Mouse (Mus musculus) splenic B cell, adult 2 months (primary cell): ENCODE measurements around the gene Tas2r136.

Experiments
- DNase-seq: peaks from one replicate; pipeline ENCODE4 v3.0.0-alpha.2; 2011; ENCODE audit warnings: low read depth, low spot score
- H3K27me3 ChIP-seq: 2 replicates; pipeline ENCODE4 v1.6.1; 2012; ENCODE audit warnings: mild to moderate bottlenecking, low read length, moderate library complexity, mixed read lengths; ENCODE audit not compliant: control insufficient read depth, poor library complexity, insufficient read depth, severe bottlenecking
- H3K36me3 ChIP-seq: 2 replicates; pipeline ENCODE4 v1.6.1; 2012; ENCODE audit warnings: mild to moderate bottlenecking, low read length, moderate library complexity, mixed read lengths; ENCODE audit not compliant: control insufficient read depth, poor library complexity, insufficient read depth, severe bottlenecking

Gene Tas2r136

DNA sequence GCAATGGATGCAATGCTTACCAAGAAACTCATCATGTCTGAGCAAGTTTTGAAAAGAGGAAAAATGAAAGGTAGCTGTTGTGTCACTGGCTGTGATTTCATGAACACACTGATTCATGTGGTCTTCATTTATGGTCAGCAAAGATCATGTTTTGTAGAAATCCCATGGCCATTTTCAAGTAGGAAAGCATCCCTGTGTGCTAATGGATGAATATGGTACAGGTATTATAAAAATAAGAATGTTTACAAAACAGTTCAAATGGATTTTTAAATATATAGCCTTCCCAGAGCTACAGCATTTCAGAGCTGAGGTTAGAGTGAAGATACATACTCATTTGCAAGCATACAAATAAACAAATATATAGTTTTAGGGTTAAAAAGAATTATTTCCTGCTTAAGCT lies at the start of gene Tas2r136:
Tas2r136 (minus strand) TSS at position 101 of the 400 bp plus-strand sequence.
- Histone ChIP-seq H3K36me3 (no peaks in the 10 kb centered on the region), H3K27me3 (no peaks in the 10 kb centered on the region)
- no peak for DNase-seq

DNA sequence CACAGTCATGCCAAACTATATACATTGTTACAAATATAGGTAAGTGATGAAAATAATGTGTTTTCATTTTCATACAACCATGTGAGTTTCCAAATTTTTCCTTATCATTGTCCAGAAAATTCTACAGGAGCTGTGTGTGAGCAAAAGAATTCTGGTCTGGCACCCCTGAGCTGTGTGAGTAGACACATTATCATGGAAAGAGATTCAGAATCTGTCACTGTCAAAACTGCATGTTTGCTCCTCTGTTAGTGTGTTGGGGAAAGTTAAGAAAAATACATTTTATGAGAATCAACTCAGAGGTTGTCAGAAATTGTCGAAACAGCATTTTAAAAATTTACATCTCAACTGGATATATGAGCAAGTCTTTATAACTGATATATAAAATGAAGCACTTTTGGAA lies 24.6 kb upstream of the Tas2r136 start, which contains the start of gene Tas2r117:
Tas2r117 (plus strand) TSS at position 301 of the 400 bp plus-strand sequence.
- no peaks in the 10 kb centered on the region for H3K36me3 ChIP-seq
- DNase-seq = no peak

DNA sequence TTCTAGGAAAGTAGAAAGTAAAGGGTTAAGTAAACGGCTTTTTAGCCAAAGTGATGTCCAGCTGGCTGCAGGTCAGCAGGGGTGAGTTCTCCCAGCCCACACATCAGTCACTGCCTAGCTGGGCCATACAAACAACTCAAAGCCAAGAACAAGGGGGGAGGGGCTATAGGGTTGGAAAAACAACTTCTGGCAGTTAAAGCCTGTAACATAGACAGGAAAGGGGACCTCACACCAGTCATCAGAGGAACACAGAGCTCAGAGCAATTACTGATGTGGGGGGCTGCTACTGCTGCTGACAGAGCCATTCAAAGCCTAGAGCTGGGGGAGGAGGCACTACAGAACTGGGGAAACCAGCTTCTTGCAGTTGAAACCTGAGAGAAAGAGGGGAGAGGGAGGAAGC lies 17.4 kb upstream of the Tas2r136 start:
- H3K36me3 ChIP-seq = no peaks in the 10 kb centered on the region
- no peak for DNase-seq
- H3K27me3 ChIP-seq = no peaks in the 10 kb centered on the region

More for the DNA sequence above, 24.6 kb upstream of the Tas2r136 start, which contains the start of gene Tas2r117:
- H3K27me3 ChIP-seq = no peaks in the 10 kb centered on the region

DNA sequence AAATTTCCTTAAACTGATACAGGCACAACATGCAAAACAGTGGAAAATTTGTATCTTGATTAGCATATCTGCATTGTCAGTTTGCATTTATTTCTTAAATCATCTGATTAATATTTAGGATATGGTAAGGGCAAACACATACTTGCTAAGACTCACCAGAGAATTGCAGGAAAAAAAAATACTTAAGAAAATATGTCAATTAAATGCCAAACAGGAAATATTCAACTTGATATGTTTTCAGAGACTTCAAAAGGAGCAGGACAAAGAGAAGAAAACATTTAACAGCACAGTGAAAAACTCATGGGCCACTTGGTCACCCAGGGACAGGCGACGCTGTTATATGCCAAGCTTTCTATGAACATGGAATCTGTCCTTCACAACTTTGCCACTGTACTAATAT lies 16.1 kb downstream of the Tas2r136 start, which contains the start of gene Tas2r102:
Tas2r102 (plus strand) TSS at position 301 of the 400 bp plus-strand sequence.
- no peak for DNase-seq
- Histone ChIP-seq H3K36me3 (no peaks in the 10 kb centered on the region), H3K27me3 (no peaks in the 10 kb centered on the region)

DNA sequence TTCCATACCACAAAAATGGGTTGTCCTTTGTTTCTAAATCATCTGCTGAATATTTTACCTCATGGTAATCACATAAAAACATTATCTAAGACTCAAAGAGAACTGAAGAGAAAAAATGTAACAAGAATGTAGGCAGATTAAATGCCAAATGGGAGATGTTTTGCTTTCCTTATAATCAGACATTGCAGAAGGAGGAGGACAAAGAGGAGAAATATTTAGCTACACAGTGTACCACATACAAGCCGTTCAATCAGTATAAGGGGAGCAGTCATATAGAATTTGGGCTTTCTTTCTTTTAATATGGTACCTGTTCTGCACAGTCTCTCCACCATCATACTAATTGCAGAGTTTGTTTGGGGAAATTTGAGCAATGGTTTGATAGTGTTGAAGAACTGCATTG lies 23.5 kb downstream of the Tas2r136 start, which contains the start of gene Tas2r124:
Tas2r124 (plus strand) TSS at position 301 of the 400 bp plus-strand sequence.
- H3K36me3 ChIP-seq = no peaks in the 10 kb centered on the region
- H3K27me3 ChIP-seq = no peaks in the 10 kb centered on the region
- no peak for DNase-seq

DNA sequence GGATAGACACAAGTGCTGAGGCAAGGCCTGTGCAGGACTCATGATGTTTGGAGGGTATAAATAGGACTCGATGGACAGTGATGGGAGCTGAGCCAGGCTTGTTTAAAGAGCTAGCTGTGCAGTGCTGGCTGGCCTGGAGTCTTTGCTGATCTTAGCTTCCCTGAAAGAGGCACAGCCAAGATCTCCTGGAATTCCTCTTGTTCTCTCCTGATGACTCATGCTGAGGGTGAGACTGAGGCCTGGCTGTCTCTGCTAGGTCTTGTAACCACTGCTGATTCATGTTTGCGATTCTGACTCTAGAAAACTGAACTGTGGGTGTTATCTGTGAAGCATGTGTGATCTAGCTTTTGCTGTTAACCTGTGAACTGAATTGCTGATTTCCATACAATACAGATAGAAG lies 27.8 kb downstream of the Tas2r136 start:
- Histone ChIP-seq H3K27me3 (no peaks in the 10 kb centered on the region), H3K36me3 (no peaks in the 10 kb centered on the region)
- no peak for DNase-seq

DNA sequence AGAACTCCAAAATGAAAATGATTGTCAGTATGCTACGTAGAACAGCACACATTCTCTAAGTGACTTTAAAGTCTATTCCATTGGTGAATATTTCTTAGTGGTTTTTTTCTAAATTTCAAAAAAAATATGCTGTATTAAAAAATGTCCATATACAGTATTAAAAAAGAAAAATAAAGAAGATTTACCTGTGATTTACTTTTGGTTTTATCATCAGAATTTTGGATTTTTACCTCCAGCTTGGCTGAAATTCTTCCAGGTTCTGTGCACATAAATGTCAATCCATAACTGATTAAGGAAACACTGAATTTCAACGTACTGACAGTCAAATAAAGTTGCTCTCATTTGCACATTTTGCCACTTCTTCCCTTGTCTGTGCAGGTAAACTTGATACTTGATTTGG lies 40.0 kb downstream of the Tas2r136 start, which contains the start of gene Tas2r115:
Tas2r115 (minus strand) TSS at position 101 of the 400 bp plus-strand sequence.
- DNase-seq = no peak
- Histone ChIP-seq H3K27me3 (no peaks in the 10 kb centered on the region), H3K36me3 (no peaks in the 10 kb centered on the region)
